Mouse (Mus musculus) brain, adult 2 months (tissue): ENCODE data around the gene Frem3.

ENCODE experiments used
- DNase-seq: peaks from one replicate; pipeline ENCODE4 v3.0.0; 2011; ENCODE audit warnings: low read depth, low spot score

Frem3 gene

DNA sequence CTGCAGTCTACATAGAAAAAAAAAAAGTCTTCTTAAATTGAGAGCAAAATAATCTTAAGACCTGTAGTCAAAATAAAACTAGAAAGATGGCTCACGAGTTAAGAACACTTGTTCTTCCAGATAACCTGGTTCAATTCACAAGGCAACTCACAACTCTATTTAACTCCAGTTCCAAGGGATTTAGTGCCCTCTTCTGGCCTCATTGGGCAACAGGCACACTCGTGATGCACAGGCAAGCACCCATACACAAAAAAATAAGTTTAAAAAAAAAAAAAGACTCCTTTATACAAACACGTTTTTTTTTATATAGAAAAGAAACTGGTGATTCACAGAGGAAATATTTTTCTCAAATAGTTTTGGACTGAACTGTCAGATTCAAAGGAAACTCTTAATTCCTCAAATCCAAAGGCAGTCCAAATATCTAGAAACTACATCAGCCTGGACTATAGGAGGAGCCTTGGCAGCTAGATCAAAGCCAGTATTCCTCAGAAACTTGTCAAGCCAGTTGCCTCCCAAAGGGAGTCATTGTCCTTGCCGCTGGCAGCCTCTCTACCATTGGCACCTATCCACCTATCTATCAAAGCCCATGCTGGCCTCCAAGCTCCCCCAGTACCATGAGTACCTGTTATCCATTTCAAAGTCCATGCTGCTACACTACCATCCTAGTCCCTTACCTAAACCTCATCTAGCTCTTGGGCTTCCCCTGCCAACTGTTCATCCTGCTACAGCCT is 100.0 kb downstream of the Frem3 start:
- peak; percentile 37 for DNase-seq

DNA sequence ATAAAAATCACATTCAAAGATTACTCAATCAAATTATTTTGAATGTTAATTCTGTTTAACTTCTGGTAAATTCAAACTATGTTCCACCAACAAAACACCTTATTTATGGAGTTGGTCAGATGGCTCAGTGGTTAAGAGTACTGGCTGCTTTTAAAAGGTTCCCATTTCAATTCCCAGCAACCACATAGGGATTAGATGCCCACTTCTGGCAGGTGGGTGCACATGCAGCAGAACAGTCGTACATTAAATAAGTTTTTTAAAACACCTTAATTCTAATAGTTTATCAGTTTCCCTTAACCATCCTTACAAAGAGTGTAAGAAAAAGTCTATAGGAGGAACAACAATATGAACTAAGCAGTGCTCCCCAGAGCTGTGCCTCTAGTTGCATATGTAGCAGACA is 103.6 kb downstream of the Frem3 start:
- no peak for DNase-seq

DNA sequence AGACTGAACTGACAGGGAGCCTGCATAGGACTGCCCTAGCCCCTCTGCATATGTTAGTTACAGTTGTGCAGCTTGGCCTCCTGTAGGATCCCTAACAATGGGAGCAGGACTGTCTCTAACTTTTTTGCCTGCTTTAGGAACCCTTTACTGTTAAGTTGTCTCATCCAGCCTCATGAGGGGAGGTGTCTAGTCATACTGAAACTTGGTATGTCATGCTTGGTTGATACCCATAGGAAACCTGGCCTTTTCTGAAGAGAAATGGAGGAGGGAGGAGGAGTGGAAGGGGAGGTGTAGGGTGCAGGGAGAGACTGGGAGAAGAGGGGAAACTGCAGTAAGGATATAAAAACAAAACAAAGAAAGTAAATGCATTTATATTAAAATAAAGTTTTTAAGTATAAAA is 121.4 kb downstream of the Frem3 start:
- no peak for DNase-seq

DNA sequence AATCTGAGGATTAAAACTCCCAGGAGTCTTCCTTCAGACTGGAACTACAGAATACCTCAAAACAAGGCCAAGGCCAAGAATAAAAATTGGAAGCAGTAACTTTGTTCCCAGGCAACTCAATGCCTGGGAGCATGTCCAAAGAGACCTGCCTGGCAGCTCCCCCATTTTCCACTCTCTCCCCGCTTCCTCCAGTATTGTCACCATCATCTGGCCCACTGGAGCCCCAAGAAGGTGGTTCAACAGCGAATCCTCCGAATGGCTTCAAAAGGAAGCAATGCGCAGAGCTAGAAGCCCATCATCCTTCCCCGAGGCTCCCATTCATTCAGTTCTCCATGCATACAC is 127.1 kb downstream of the Frem3 start:
- no peak for DNase-seq

DNA sequence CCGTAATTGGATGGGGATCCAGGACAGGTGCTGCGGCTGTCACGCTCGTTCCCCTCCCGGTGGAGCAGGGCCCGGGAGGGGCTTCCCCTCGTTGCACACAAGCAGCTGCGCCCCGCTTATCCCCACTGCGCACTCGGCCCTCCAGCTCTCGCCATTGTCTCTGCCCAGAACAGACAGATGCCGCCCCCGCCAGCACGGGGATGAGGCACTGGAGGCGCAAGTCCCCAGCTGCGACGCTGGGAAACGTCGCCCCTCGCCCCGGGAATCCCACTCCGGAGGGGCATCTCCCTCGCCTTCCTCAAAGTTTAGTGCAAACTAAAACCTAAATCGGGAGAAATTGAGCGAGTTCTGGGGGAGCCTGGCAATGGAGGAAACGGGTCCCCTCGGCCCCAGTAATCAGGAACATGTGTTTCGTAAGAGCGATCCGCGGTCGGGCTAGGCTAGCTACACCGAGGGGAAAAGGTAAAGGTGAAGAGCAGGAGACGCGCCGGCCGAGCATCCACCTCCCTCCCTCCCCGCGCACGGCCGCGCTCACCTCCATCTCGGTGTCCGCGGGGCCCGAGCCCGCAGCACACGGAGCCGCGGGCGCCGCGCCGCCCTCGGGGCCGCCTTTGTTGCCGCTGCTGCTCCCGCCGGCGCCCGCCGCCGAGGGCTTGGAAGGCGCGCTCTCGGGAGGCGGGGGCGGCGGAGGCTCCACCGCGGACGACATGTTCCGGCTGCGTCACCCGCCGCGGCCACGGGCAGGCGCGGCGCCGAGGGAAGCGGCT is 127.7 kb downstream of the Frem3 start:
- DNase-seq, result peak; percentile 74

DNA sequence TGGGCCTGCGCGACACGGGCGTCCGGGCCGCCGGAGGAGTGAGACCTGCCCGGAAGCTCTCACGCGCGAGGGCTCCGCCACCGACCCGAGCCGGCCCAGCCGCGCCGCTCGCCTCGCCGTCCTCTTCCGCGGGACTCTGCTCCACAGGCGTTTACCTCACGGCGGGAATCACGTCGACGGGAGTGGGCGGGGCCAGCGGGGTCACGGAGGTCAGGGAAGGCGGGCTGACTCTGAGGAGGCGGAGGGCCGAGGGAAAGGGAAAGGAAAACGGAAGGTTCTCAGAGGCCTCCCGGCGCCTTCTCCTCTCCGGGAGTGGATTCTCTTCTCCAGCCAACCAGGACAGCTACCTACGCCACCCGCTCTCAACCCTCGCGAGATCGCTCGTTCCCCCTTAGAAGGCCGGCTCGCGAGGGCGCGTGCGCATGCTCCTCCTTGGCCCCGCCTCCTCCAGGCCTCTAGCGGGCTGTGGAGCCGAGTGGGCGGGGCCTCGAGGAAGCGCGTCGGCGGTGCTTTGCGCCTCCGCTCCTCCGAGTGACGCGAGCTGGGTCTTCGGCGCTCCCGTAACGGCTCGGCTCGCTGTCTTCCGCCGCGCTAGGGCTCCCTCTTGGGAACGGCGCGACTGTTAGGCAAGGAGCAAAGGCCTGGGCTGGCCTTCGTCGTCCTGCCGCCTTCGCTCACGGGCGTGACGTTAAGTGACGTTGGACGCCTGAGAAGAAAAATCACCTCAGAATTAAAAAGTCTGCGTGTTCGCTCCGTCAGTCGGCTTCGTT is 128.5 kb downstream of the Frem3 start, which contains the start of gene Smarca5:
Smarca5 (minus strand) TSS at position 343 of the 770 bp plus-strand sequence.
- peak; percentile 97 for DNase-seq

DNA sequence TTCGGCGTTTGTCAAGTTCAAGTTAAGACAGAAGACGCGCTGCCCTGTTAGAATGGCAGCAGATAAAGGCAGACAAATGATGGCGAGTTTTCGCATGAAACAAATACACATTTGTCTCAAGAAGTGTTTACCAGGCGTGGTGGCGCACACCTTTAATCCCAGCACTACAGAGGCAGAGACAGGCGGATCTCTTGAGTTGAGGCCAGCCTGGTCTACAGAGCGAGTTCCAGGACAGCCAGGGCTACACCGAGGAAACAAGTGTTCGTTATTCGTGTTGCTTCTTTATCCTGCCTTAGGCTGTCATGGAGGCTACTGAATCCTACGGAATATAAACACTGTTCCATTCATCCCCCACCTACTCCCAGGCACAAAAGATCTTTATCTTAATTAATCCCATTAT is 129.1 kb downstream of the Frem3 start:
- DNase-seq, result no peak
